Mouse (Mus musculus) adrenal gland, postnatal 10 days (tissue): ENCODE results near the gene Flywch1. TPM values are rescaled to one million over a fixed set of nuclear protein-coding genes. Genes with fewer than 3 reads are reported as not detected.
A peak's percentile ranks its signal among the peaks of the same experiment; 100 is the strongest.

Source experiments
- DNase-seq: peaks from one replicate; pipeline ENCODE4 v3.0.0; 2021; ENCODE audit warnings: mixed read lengths
- long read RNA-seq, 2 experiments: library from polyadenylated mRNA; stranded (forward); transcript quantifications; one replicate each; pipeline ENCODE4 v2.0.0; 2021
- total RNA-seq, 2 experiments: library from RNA; stranded (reverse); gene quantifications; 2 replicates each; pipeline ENCODE4 v1.2.3; 2021

Gene Flywch1
- total RNA-seq: 10 to 100 TPM; 43.9 to 49.0 TPM
- long read RNA-seq, experiment 1, transcript Flywch1-202 (7 exons, 2,443 nt): major isoform, 12 of 77 reads
- long read RNA-seq, experiment 1, partial matches to known transcripts: 35 of 77 reads
- long read RNA-seq, experiment 1, other reads (novel, unspliced or antisense): 26 of 77 reads
- long read RNA-seq, experiment 2, partial matches to known transcripts: 11 of 48 reads
- long read RNA-seq, experiment 2, other reads (novel, unspliced or antisense): 34 of 48 reads

DNA sequence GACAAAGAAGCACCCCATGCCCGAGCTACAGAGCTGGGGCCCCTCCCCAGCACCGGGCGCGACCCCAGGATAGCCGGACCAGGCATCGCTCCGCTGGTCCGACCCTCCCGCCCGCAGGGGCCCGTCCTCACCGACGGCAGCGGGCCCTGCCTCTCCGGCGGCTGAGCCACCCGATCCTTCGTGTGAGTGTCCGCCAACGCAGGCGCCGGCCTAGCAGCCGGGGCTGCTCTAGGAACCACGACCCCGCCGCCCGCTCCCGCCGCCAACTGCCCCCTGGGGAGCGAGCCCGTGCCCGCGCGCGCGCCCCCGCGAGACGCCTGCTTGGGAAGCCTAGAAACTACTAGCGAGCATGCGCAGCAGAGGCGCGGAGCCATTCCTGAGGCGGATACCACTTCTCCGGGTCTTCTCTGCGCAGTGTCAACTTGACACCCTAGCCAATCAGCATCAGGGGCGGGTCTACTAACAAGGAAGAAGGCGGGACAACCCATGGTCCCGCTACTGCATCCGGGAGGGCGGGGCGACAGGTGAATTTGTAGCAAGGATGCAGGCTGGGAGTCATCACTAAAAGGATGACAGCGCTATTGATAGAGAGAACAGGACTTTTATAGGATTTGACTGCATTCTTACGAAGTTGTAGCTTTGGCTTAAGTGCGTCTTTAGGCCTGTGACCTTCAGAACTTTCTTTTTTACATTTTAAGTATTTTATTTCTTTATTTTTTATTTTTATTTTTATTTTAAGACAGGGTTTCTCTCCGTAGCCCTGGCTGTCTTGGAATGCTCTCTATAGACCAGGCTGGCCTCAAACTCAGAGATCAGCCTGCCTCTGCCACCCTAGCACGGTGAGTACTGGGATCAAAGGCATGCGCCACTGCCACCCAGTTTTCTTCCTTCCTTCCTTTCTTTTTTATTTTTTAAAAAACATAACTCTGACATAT lies at the start of gene Flywch1:
TSS of gene Flywch1 (minus strand) at position 319 of the 935 bp plus-strand sequence.
- peak; percentile 98 for DNase-seq

DNA sequence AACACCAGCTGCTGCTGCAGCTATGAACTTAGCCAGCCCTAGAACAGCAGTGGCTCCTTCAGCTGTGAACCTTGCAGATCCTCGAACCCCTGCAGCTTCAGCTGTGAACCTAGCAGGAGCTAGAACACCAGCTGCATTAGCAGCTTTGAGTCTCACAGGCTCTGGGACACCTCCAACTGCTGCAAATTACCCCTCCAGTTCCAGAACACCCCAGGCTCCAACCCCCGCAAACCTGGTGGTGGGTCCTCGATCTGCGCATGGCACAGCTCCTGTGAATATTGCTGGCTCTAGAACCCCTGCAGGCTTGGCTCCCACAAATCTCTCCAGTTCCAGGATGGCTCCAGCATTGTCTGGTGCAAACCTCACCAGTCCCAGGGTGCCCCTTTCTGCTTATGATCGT lies 49.3 kb upstream of the Flywch1 start:
- DNase-seq: no peak

DNA sequence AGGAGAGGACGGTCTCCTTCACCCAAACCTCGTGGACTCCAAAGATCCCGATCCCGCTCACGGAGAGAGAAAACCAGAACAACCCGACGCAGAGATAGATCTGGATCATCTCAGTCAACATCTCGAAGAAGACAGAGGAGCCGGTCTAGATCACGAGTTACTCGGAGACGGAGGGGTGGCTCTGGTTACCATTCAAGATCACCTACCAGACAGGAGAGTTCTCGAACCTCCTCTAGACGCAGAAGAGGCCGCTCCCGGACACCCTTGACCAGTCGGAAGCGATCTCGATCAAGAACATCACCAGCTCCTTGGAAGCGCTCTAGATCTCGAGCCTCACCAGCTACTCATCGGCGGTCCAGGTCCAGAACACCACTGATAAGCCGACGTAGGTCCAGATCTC lies 47.8 kb upstream of the Flywch1 start:
- DNase-seq: no peak

DNA sequence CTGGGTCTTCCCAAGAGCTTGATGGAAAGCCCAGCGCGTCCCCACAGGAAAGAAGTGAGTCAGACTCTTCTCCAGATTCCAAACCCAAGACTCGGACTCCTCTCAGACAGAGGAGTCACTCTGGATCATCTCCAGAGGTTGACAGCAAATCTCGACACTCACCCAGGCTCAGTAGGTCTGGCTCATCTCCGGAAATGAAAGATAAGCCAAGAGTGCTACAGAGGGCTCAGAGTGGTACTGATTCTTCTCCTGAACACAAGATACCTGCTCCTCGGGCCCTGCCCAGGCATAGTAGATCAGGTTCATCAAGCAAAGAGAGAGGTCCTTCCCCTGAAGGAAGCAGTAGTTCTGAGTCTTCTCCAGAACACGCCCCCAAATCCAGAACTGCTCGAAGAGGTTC lies 47.2 kb upstream of the Flywch1 start:
- no peak for DNase-seq

DNA sequence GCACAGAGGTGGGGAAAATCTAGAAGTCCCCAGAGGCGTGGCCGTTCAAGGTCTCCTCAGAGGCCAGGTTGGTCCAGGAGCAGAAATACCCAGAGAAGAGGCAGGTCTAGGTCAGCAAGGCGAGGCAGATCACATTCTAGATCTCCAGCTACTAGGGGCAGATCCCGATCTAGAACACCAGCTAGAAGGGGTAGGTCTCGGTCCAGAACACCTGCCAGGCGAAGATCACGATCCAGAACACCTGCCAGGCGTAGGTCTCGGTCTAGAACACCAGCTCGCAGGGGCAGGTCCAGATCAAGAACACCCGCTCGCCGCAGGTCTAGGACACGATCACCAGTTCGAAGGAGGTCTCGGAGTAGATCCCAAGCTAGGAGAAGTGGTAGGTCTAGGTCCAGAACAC lies 44.2 kb upstream of the Flywch1 start:
- DNase-seq: no peak

DNA sequence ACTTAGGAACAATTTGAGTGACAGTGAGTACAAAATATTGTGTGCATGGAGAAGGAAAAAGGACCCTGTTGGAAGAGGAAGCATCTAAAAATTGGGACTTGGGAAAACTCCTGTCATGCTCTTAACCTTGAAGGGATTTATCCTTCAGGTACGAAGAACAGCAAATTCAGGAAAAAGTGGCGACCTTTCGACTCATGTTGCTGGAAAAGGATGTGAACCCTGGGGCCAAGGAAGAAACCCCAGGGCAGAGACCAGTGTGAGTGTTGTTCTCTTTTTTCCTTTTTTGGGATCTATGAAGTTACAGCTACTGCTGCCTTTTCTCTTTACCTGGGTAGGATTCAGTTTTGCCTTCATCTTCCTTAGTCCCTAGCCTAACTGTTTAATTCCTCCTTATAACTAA lies 36.5 kb upstream of the Flywch1 start:
- DNase-seq: no peak

DNA sequence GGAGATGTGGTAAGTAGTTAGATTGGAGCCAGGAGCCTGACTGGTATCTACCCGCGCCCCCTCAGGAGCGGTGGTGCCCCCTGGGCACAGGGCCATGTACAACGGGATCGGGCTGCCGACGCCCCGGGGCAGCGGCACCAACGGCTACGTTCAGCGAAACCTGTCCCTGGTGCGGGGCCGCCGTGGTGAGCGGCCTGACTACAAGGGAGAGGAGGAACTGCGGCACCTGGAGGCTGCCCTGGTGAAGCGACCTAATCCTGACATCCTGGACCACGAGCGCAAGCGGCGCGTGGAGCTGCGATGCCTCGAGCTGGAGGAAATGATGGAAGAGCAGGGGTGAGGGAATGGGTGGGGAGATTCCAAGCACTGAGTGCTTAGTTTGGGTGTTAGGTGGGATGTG lies 35.5 kb upstream of the Flywch1 start:
- DNase-seq: peak; percentile 55

DNA sequence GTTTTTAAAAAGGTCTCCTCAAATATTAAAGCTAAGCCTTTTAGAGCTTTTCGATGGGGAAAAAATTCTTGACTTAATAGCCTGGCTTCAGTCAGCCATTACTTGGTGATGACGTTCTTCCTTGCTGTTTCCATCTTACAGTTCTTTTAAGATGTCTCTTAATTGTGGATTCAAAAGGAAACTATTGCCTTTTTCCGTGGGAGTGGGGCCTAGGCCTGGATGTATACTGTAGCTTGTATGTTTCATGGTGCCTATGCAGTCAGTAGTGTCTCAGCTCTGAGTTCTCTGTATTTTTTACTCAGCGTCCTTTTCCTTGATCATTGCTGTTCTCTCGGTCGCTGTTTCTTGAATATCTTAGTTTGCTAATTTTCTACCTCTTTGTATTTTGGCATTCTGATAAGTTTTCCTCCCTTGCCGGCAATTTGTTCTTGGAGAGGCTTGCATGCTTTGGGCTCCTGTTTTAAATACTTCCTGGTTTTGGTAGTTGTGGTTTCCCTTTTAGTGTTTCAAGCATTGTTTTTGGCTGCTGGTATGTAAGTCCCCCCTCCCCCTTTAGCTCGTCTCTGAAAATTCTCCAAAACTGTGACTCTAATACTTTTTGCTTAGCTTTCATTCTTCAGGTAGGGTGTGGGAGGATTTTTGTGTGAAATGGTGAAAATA lies 33.2 kb upstream of the Flywch1 start:
- DNase-seq: no peak

DNA sequence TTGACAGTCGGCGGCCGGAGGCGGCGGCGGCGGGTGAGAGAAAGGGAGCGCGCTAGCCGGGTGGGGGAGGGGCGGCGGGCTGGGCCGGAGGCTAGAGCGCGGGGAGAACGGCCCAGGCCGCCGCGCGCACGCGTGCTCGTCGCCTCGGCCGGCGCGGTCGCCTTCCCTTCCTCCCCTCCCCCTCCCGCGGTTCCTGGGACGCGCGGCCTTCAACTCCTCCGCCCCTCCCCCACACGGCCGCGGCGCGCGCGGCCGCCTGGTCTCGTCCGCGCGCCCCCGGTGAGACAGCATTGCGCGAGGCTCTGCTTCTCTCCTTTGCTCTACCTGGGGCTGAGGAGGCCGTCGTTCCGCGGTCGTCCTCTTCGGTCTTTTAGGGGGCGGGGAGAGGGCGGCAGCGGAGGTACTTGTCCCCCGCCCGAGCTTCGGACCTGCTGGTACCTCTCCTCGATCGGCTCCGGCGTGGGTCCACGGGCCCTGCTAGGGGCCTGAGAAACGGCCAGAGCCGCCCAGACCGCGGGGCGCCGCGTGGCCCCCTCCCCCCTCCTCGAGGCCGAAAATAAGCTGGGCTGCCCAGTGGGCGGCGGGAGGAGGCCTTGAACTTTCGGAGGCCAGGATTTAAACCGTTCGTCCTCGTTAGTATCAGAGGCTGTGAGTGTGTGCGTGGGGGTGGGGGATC lies 32.1 kb upstream of the Flywch1 start:
- peak; percentile 92 for DNase-seq

DNA sequence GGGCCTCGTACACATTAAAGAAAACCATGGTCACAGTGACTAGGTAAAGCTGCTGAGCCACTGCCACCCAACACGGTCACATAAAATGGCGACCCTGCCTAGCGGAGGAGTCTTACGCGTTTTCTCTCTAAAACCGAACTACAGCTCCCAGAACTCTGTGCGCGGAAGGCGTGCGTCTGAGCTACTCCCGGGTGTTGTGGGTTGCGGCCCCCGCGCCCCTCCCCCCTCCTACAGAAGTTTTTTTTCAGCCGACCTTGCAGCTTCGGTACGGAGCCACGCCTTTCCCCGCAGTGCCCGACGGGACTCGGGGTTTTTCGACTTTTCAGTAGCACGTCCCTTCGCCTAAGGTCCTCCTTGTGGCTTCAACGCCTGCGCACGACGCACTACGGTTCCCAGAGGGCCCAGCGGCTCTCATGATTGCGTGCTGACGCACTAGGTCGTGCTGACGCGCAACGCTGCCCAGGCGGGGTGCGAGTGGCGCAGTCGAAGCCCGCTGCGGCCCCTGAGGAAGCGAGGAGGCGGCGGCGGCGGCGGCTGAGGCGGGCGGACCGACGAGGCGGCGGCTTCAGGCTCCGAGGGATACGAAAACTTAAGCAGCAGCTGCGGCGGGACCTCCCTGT lies 31.5 kb upstream of the Flywch1 start:
- peak; percentile 97 for DNase-seq

DNA sequence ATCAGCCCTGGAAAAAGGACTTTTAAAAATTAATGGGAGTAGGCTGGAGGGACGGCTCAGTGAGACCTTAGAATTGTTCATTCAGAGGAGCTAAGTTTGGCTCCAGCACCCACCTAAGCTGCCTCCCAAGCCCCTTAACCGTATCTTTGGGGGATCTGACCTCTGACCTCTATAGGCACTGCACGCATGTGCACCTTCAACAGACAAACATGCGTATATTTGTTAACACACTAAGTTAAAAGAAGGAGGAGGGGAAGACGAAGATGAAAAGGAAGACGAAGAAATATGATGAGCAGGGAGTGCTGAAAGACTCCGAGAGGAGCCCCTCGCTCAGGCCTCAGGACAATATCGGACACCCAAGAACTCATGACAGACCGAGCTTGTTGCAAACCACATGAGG lies 30.2 kb upstream of the Flywch1 start:
- DNase-seq: no peak

DNA sequence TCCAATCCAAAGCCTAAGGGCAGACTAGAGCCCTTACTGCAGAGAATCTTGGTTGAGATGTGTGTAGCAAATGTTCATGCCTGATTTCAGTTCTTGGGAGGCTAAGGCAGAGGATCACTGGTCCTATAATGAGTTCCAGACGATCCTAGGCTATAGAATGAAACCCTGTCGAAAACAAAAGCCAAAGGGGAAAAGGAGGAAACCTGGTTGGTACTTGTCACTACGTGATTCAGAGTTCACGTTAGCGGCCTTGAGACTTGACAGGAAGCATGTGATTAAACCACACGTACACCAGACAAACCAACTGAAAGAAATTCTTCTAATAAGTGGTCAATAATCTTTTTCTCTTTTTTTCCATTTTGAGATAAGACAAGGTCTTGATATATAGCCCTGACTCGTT lies 25.9 kb upstream of the Flywch1 start:
- DNase-seq: no peak

DNA sequence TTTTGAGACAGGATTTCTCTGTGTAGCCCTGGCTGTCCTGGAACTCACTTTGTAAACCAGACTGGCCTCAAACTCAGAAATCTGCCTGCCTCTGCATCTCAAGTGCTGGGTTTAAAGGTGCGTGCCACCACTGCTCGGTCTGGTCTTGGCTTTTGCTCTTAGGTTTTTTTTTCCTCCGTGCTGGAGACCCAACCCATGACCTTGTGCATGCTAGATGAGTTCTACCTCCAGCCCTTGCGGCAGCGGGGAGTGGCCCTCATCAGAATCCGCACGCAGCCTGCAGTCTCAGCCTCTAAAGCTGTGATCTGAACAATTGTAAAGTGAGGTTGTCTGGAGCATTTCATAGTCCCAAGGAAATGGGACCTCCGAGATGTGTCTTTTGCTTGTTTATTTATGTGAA lies 23.9 kb upstream of the Flywch1 start:
- DNase-seq: no peak

DNA sequence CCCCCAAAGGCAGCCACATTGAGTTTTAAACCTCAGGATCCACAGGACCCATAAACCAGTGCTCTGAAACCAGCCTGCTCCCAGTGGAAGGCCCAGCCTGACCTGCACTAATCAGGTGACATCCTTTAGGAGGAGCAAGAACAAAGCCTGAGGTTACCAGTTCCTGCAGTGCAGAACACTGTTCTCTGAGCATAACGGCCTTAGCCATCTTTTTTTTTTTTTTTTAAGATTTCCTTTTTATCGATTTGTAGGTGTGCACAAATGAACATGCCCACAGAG lies 19.6 kb upstream of the Flywch1 start:
- DNase-seq: peak; percentile 36

DNA sequence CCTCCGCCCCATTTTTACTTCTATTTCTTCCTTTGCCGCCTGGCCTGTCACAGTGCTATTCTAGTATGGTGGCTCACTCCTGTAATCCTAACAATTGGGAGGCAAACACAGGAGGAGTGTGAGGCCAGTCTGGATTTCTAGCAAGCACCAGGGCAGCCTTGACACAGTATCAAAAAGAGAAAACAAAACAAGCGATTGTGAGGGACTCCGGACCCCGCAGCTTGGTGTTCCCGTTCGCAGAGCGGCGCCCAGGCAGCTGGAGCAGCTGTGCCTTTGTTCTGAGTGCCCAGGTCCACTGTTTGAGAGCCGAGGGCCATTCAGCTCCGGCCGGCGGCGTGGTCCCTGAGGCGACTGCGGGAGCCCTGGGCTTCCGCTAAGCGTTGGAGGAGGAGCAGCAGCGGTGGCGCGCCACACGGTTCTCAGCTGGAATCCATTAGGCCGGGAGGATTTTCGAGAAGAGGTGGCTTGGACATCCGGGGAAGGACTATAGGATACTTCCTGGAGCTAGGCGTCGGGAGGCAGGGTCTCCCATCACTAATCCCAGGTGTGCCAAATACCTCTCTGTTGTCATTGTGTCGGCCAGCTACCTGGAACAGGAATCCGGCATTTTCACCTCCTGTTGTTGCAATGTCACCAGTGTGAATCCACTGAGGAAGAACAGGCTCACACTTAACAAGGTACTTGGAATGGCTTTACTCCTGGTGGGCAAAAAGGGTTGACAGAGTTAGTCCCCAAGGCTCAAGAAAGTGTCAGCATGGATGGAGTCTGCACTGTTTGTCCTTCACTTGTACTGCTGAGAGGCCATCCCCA lies 19.1 kb upstream of the Flywch1 start, which contains the start of gene Srrm2:
TSS of gene Srrm2 (plus strand) at position 264 of the 810 bp plus-strand sequence.
- DNase-seq: peak; percentile 80

DNA sequence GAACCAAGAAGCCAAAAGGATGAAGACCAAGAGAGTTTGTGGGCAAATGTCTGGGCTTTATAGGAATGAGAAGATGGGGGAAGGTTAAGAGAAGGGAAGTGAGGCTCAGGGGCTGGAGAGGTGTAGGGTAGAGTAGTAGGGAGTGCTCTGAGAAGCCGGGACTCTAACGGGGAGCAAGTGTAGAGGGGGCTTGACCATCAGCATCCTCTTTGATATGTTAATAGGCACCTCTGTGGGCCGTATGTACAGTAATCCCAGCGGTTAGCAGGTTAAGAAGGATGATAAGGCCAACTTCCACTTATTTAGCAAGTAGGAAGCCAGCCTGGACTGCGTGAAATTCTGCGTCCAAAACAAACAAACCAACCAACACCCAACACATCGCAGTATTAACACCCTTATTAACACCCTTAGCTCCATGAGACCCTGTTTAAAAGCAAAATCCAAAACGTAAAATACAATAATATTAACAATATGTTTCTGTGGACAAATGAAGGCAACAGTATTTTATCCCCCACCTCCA lies 18.4 kb upstream of the Flywch1 start:
- no peak for DNase-seq

DNA sequence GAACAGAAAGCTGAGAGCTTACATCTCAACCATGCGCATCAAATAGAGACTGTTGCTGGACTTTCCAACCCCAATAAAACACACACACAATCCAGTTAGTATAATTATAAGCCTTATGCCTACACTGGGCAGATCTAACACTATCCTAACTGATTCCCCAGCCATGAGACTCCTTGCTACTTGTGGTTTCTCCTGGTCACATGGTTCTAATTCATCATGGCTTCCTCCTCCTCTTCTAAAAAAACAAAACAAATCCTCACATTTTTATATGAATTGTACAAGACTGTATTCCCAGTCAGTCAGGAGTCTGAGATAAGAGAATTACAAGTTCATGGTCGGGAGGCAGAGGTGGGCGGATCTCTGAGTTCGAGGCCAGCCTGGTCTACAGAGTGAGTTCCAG lies 17.6 kb upstream of the Flywch1 start:
- DNase-seq: no peak

DNA sequence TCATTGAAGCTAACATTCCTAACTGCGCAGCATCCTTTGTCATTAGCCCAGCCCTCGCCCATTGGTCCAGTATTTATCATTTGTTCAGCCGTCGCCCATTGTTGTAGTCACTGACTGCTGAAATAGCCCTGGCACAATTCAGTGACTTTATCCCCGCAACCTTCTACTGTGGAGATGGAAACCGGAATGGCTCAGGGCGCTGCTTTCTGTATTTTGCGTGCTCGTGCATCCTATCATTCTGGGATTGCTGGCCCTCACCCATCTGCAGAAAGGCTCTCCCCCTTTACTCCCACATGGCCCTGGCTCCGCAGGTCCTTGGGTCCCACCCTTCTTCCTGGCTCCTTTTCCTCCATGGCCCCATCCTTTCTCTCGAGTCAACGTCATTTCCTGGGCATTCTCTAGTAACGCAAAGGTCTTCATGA lies 15.1 kb upstream of the Flywch1 start:
- DNase-seq: peak; percentile 31

DNA sequence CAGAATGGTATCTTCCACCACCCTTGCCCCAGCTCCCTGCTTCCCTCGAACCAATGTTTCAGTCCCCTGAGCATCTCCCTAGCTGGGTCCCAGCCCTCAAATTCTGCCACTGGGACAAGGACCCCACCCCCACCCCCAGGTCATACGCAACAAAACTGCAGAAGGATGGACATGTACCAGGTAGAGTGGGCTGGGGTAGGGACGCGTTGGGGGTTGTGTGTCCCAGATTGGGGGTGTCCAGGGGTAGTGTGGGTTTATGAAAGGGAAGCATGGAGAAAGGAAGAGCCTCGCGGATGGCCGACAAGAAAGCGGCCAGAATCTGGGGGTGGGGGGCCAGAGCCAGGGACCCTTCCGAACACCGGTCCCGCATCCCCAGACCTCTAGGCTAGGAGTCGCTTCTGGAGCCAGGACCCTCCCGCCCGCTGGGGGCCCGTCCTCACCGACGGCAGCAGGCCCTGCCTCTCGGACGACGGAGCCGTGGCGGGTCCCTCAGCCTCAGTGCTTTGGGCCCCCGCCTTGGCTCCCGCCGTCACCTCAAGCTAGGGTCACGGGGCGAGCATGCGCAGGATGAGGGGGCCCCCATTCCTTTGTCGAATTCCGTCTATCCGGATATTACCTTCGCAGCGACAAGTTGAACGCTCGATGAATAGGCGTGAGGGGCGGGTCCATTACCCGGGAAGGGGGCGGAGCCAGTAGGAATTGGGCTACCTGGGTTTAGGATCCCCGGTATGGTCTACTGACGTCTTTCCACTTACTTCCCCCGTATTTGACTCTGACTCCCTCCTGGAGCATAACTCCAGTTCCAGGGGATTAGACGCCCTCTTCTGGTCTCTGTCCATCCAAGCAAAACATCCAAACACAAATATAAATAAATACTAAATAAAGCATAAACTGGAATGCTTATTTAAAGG lies 14.4 kb upstream of the Flywch1 start, which contains the start of gene Flywch2:
TSS of gene Flywch2 (minus strand) at position 521 of the 911 bp plus-strand sequence.
- peak; percentile 82 for DNase-seq

DNA sequence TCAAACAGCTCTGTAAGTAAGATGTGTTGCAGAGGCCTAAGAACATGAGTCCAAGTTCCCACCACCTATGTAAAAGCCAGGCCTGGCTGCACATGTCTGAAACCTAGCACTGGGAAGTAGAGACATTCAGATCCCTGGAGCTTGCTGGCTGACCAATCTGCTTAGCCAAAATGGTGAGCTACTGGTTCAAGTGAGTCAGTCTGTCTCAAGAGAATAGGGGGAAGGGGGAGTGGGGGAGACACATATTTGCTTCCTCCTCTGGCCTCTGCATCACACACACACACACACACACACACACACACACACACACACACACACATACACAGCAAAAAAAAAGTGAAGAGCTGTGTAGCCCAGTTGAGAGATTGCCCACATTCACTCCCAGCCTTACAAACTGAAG lies 11.9 kb upstream of the Flywch1 start:
- no peak for DNase-seq
